Mouse (Mus musculus): Measurements from ENCODE around the gene Vmn1r43. TPM values are rescaled to one million over a fixed set of nuclear protein-coding genes. Genes with fewer than 3 reads are reported as not detected.

The Vmn1r43 gene
- polyA plus RNA-seq, 1 experiment from 2014 or later, result not detected

GRCm38 (mm10) chr6:89863792-89864191, 12.4 kb downstream of the Vmn1r43 start:
- 57% methylated on average over 4 of the region's 4 CpGs for WGBS (ENCODE audit: insufficient replicate concordance)
- no peaks in the 10 kb centered on the region for H3K27me3 ChIP-seq (ENCODE audit: insufficient read depth, low read length)
- TF ChIP-seq CTCF (IDR thresholded peaks at IDR 0.05; ENCODE audit: low read depth), result no peak
- TF ChIP-seq EP300 (IDR thresholded peaks at IDR 0.05; ENCODE audit: low read depth), result no peak
- H3K36me3 ChIP-seq (replicated peaks; ENCODE audit: insufficient read depth, low read length), result no peaks in the 10 kb centered on the region
- ATAC-seq (no peak), DNase-seq (no peak)
- peaks cover 8% of the 10 kb centered on the region for H3K9me3 ChIP-seq (ENCODE audit: low read length)
- no peaks in the 10 kb centered on the region for H3K4me1 ChIP-seq (ENCODE audit: insufficient read depth)
- H3K4me2 ChIP-seq (ENCODE audit: low read depth, low read length), result no peak overlapping the region
- no peak overlapping the region for H3K4me3 ChIP-seq (ENCODE audit: low read depth, low read length)
- H3K27ac ChIP-seq (ENCODE audit: low read depth), result no peak overlapping the region
- no peak overlapping the region for H3K9ac ChIP-seq (replicated peaks)

GRCm38 (mm10) chr6:89859839-89860238, 16.4 kb downstream of the Vmn1r43 start:
- Histone ChIP-seq H3K4me3 (ENCODE audit: low read depth, low read length) (no peak overlapping the region), H3K27me3 (ENCODE audit: insufficient read depth, low read length) (no peaks in the 10 kb centered on the region), H3K4me2 (ENCODE audit: low read depth, low read length) (no peak overlapping the region), H3K9ac (replicated peaks) (no peak overlapping the region), H3K36me3 (replicated peaks; ENCODE audit: insufficient read depth, low read length) (no peaks in the 10 kb centered on the region), H3K9me3 (ENCODE audit: low read length) (peaks cover 3% of the 10 kb centered on the region), H3K27ac (ENCODE audit: low read depth) (no peak overlapping the region), H3K4me1 (ENCODE audit: insufficient read depth) (no peaks in the 10 kb centered on the region)
- ATAC-seq, result peak; percentile 38; the same call in 1 of the 2 replicates
- no peak for TF ChIP-seq CTCF (IDR thresholded peaks at IDR 0.05; ENCODE audit: low read depth)
- TF ChIP-seq EP300 (IDR thresholded peaks at IDR 0.05; ENCODE audit: low read depth), result no peak
- whole genome bisulfite sequencing (ENCODE audit: insufficient replicate concordance), result 77% methylated on average over 2 of the region's 2 CpGs
- DNase-seq, result no peak

DNA sequence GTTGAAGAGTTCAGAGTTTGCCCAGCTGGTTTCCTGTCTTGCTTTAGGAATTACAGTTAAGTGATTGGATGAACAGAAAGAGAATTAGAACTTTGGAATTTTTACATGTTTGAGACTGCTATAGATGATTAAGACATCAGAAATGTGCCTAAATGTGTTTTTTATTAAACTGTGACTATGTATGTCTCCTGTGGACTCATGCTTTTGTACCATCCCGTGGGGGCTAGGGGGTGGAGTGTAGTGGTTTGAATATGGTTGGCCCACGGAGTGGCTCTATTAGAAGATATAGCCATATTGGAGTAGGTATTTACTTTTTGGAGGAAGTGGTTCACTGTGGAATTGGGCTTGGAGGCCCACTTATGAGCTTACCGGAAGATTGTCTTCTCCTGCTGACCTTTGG, 18.7 kb downstream of the Vmn1r43 start:
- H3K9me3 ChIP-seq (ENCODE audit: low read length), result peaks cover 3% of the 10 kb centered on the region; the same call in 1 of the 2 replicates
- DNase-seq (no peak), ATAC-seq (no peak)
- H3K27me3 ChIP-seq (ENCODE audit: insufficient read depth, low read length), result no peaks in the 10 kb centered on the region
- H3K4me2 ChIP-seq (ENCODE audit: low read depth, low read length), result no peak overlapping the region
- WGBS (ENCODE audit: insufficient replicate concordance), result 57% methylated on average over 3 of the region's 3 CpGs
- no peak overlapping the region for H3K9ac ChIP-seq (replicated peaks)
- H3K36me3 ChIP-seq (replicated peaks; ENCODE audit: insufficient read depth, low read length), result no peaks in the 10 kb centered on the region
- TF ChIP-seq CTCF (IDR thresholded peaks at IDR 0.05; ENCODE audit: low read depth) (no peak), EP300 (IDR thresholded peaks at IDR 0.05; ENCODE audit: low read depth) (no peak)
- H3K4me1 ChIP-seq (ENCODE audit: insufficient read depth), result no peaks in the 10 kb centered on the region
- no peak overlapping the region for H3K27ac ChIP-seq (ENCODE audit: low read depth)
- no peak overlapping the region for H3K4me3 ChIP-seq (ENCODE audit: low read depth, low read length)

Other genes starting within 250 kb of the Vmn1r43 start
- gene Txnrd3, start 232.4 kb downstream of the Vmn1r43 start, polyA plus RNA-seq (2015; fragmentation: Nextera tagmentation; extraction: Ambion mirVana), result 4.2 and 4.6 TPM in 2 replicates
- not detected in 2 replicates for gene Vmn1r40, start 168.9 kb downstream of the Vmn1r43 start, polyA plus RNA-seq (2015; fragmentation: Nextera tagmentation; extraction: Ambion mirVana)
- gene Vmn1r41, start 135.6 kb downstream of the Vmn1r43 start, polyA plus RNA-seq (2015; fragmentation: Nextera tagmentation; extraction: Ambion mirVana), result not detected in 2 replicates
- gene Vmn1r42, start within 50 bp of the Vmn1r43 start, polyA plus RNA-seq (2015; fragmentation: Nextera tagmentation; extraction: Ambion mirVana), result not detected in 2 replicates
- gene Vmn1r44, start 7.2 kb upstream of the Vmn1r43 start, polyA plus RNA-seq (2015; fragmentation: Nextera tagmentation; extraction: Ambion mirVana), result not detected in 2 replicates
- not detected in 2 replicates for gene Vmn1r45, start 64.2 kb upstream of the Vmn1r43 start, polyA plus RNA-seq (2015; fragmentation: Nextera tagmentation; extraction: Ambion mirVana)
- gene Vmn1r46, start 92.9 kb upstream of the Vmn1r43 start, polyA plus RNA-seq (2015; fragmentation: Nextera tagmentation; extraction: Ambion mirVana), result not detected in 2 replicates
- not detected in 2 replicates for gene Vmn1r47, start 139.7 kb upstream of the Vmn1r43 start, polyA plus RNA-seq (2015; fragmentation: Nextera tagmentation; extraction: Ambion mirVana)
- not detected in 2 replicates for gene Vmn1r48, start 160.4 kb upstream of the Vmn1r43 start, polyA plus RNA-seq (2015; fragmentation: Nextera tagmentation; extraction: Ambion mirVana)
- gene Vmn1r49, start 202.1 kb upstream of the Vmn1r43 start, polyA plus RNA-seq (2015; fragmentation: Nextera tagmentation; extraction: Ambion mirVana), result not detected in 2 replicates
- not detected in 2 replicates for gene Vmn1r50, start 225.0 kb upstream of the Vmn1r43 start, polyA plus RNA-seq (2015; fragmentation: Nextera tagmentation; extraction: Ambion mirVana)
- gene Vmn1r51, start 246.2 kb upstream of the Vmn1r43 start, polyA plus RNA-seq (2015; fragmentation: Nextera tagmentation; extraction: Ambion mirVana), result not detected in 2 replicates

Data from liver, postnatal 0 days (tissue).